Mouse (Mus musculus): ENCODE data around the gene Cadm4.
"Not testable (repeated sequence)": the region's sequence is repeated elsewhere in the genome, so short reads cannot be mapped to it uniquely, and the experiment has no call there.

Gene Cadm4

DNA sequence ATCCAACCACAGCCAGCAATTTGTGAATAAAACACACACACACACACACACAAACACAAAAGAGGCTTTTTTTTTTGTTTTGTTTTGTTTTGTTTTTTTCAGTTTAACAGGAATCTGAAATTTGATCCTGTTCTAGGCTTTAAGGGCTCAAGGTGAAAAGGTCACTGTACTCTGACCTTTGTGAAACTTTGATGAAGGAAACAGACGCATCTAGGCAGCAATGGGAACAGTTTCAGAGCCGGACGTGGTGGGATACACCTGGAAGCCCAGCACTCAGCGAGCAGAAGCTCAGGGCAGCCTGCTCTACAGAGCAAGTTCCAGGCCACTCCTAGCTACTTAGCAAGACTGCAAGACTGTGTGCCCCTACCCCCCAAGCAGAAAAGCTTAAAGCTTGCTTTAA, 23.0 kb downstream of the Cadm4 start:
- peak; percentile 40 for DNase-seq

DNA sequence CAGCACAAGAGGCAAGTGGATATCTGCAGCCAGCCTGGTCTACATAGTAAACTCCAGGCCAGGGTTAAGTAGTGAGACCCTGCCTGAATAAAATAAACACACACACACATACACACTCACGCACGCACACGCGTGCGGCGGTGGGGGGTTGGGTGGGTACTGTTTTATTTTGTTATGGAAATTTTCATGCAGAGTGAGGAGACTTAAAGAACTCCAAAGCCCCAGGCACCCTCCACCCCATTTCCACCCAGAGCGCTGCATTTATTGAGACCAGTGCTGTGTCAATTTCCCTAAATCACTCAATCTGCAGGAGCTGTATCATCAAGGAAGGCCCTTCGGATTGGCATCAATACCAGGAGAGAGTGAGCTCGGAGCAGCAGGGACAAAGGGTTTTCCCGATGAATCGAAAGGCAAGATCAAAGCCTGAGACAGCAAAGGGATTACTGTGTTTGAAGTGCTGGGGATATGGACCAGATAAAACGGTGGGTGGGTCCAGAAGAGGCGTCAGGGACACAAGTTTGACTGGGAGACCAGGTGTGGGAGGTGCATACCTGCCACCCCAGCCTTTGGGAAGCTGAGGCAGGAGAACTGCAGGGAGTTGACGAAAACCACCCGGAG, 23.7 kb downstream of the Cadm4 start:
- no peak for DNase-seq

DNA sequence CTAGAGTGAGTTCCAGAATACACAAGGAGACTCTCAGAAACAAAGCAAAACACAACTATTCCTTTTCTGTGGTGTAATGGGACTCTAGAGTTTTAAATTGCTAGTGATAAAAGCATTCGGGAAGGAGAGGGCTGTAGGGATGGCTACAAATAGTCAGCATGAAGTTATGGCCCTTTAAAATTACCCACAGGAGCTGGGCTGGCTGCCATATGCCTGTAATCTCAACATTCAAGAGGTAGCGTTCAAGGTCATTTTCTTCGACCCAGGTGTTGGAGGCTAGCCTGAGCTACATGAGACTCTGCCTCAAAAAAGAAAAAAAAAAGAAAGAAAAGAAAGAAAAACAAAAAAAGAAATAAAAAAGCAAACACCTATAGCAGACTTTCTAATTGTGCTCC, 24.2 kb downstream of the Cadm4 start:
- DNase-seq: no peak

DNA sequence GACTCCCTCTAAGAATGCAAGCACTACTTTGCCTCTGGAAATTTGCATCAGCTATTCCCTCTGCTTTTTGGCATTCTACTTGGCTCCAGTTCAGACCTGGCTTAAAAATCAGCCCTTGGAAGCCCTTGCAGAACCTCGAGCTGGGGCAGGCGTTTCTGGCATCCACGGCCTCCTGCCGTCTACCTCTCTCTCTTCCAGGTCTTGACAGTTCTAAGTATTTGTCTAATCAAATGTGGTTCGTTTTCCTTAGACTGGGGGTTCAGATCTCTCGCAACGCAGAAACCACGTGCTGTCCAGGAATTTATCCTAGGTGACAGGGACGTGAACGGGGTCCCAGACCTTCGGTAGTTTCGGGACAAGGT, 24.6 kb downstream of the Cadm4 start:
- no peak for DNase-seq

DNA sequence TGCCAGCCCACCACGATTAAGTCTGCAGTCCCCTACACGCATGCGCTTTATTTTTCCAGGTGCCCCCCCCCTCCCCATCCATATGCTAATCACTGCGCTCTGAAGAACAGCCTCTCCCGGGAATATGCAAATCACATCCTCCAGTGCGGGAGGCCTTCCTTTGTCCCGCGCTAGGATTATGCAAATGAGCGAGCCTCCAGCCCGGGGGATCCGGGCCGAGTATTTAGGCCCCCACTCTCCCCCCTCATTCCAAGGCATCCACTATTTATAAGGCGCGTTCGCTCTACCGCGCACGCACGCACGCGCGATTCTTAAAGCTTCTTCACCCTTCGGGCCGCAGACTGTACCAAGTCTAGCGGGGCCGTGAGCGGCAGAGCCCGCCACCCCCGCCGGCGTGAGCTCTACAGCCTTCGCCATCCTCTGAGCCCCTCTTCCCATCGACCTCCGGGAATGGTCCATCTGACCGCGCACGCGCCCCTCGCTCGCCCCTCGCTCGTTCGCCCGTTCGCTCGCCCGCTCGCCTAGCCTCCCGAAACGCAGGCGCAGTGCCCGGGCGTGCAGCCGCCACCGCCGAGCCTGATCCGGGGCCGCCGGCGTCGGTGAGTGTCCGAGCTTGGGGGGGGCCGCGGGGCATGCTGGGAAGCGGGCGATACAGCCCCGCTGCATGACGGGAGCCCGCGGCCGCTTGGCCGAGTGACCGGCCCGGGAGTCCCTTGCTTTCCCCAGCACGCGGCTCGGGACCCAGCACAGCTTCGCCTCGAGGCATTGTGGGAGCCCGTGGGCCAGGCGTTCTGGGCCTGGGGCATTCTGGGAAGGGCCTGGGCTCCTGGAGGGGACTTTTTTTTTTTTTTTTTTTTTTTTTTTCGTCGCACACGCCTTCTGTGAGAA, 25.3 kb downstream of the Cadm4 start, which contains the start of gene Zfp428:
Zfp428 (plus strand) TSS at position 169 of the 888 bp plus-strand sequence.
- peak; percentile 95 for DNase-seq

DNA sequence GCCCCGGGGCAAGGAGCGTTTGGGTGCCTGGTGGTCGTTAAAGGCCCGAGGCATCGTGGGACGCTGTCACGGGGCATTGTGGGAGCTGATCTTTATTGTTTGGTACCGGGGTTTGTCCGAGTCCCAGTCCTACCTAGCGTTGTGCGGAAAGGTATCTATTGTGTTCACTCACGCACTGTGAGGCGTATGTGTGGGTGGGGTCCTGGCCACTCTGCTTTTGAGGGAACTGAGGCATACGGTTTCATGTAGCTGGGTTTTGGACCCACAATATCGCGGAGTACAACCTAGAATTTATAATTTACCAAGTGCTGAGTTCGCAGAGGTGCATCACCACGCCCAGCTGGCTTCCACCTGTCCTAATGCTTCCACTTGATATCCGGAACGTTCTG, 25.9 kb downstream of the Cadm4 start:
- DNase-seq: no peak

DNA sequence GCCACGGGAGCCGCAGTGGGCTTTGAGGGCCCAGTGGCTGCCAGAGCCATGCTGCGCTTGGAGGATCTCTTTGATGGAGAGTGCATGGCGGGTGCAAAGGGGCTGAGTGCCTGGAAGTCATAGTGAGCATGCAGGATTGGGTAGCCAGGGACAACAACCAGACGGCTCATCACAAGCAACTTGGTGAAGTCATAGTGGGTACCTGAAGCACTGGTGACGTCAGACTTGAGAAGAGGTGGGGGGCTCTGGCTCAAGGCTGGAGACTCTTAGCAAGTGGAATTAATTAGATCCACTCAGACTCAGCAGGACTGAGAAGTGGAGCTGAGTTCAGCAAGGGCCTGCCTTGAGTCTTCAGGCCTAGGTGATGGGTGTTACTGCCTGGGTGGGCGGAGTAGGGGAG, 30.5 kb downstream of the Cadm4 start, which contains the start of gene AC161166.1:
AC161166.1 (minus strand) TSS at position 101 of the 400 bp plus-strand sequence.
- DNase-seq: no peak

DNA sequence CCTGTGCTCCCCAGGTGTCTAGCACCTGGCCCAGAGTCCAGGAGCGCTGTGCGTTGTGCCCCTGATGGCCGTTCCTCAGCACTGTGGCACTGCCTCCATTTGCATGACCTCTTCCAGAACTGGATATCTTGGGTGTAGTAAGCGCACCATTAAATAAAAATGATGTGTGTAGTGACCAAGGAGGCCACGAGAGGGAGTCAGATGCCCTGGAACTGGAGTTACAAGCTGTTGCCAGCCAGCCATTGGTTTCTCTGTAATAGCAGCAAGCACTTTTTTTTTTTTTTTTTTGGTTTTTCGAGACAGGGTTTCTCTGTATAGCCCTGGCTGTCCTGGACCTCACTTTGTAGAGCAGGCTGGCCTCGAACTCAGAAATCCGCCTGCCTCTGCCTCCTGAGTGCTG, 34.5 kb downstream of the Cadm4 start:
- not testable (repeated sequence) for DNase-seq

DNA sequence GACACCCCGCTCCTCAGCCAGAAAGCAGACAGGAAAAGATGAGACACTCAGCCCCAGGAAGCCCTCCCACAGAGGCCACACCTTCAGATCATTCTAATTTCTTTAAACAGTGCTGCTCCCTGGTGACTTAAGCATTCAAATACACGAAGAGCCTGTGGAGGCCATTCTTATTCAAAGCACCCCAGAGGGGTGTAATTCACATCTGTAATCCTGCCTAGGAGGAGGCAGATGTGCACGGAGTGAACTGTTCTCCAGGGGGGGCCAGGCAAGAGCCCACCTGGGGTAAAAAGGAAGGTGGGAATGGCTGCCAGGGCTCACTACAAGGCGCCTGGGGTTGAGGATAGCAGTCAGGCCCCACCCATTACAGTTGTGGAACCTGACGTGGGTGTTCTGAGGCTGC, 35.3 kb downstream of the Cadm4 start:
- no peak for DNase-seq

DNA sequence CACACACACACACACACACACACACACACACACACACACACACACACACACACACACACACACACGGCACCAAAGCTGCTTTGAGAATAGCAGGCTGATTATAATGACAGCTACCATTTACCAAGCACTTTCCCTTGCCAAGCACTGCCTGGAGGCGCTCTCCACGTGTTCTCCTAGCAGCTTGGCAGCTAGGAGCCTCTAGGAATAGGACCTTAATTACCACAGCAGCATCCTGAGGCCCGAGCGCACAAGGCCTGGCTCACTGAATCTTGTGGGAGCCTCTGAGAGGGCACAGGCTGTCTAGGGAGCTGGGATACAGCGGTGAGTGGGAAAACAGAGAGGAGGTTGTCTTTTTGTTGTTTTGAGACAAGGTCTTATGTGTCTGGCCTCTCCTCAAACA, 35.8 kb downstream of the Cadm4 start:
- no peak for DNase-seq

DNA sequence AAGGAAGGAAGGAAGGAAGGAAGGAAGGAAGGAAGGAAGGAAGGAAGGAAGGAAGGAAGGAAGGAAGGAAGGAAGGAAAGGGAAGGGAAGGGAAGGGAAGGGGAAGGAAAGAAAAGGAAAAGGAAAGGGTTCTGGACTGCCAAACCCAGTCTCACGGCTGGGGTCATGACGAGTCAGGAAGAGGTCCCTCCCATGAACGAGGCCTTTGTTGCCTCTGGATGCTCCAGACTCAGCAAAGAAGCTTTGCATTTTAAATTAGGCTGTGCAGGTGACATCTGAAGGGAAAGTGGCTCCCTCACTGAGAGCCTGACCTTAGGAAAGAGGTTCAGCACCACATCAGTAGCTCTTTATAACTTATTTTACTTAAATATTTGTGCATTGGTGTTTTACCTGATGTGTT, 37.3 kb downstream of the Cadm4 start:
- DNase-seq: no peak

DNA sequence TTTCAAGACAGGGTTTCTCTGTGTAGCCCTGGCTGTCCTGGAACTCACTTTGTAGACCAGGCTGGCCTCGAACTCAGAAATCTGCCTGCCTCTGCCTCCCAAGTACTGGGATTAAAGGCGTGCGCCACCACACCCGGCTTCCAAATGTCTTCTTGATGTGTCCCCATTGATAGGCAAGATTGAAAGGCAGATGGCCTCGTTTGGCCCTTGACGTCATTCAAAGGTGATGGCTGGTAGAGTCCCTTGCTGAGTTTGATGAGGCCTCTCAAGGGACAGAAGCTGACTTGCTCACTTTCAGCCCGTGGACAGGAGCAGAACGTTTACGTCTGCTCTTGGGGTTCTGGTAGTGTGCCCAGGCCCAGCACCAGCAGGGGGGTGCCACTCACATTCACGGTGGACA, 38.2 kb downstream of the Cadm4 start:
- DNase-seq: not testable (repeated sequence)

DNA sequence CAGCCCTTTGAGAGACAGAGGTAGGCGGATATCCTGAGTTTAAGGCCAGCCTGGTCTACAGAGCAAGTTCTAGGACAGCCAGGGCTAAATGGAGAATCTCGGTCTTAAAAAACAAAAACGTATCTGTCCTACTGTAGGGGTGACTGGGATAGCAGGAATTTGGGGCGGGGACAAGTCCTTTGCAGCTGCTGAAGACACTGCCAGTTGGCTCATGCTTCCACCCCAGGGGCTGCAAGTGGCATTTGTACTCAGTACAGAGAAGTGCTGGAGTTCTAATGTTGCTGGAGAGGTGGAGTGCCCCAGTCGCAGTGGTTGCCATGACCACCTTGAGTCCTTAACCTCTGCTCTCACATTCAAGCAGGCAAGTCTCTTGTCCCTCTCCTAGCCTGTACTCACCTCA, 41.0 kb downstream of the Cadm4 start:
- no peak for DNase-seq

DNA sequence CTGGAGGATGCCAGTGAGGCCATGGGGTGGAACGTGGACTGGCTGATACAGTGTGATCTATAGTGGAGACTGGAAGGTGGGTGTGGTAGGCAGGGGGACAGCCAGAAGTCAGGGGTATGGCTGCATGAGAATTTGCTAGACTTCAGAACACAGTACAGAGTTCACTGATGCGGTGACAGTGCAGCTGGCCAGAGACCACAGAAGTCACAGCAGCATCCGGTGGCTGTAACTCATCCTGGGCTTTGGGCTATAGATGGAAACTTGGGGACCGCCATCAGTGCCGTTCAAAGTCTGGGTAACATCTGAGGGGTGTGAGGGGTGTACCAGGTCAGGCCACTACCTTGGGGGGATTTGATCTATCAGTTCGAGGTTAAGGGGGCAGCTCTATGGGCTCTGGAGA, 41.9 kb downstream of the Cadm4 start:
- DNase-seq: no peak

DNA sequence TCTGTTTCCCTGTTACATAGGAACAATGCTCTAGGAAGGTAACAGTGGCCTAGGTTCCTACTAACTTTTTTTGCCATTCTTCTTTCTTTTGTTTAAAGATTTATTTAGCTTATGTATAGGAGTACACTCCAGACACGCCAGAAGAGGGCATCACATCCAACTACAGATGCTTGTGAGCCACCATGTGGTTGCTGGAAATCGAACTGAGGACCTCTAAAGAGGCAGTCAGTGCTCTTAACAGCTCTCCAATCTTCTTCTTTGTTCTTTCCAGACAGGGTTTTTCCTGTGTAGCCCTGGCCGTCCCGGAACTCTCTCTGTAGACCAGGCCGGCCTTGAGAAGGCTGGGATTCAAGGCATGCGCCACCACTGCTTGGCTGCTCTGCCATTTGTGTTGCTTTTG, 43.2 kb downstream of the Cadm4 start:
- DNase-seq: no peak

DNA sequence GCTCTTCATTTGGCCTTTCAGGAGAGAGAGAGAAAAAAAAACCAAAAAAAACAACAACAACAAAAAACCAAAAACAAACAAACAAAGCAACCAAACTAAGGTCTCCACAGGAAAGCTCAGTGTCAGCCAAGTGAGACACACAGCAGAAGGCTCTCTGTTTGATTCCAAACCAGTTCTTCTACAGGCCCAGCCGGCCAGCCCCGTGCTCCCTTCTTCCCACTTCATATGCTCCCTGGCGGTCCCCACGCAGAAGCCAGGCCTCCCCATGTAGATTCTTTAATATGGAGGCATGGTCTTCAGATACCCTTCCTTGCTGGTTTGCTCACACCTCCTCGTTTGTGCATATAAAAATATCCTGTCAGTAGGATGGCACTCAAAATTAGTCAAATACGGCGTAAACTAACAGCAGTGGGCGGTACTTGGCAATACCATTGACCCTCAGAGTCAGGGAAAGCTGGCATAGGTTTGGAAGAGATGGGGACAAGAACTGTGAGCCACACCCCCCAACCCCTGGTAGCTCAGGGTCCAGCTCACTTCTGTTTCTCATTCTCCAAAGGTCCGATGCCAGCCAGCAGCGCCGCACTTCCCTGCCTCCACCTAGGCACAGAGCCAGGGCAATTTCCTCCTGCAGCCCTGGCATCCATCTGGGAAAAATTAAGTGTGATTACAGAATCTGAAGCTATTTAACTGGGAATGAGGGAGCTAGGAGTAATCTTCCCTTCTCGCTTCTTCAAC, 44.0 kb downstream of the Cadm4 start:
- no peak for DNase-seq

DNA sequence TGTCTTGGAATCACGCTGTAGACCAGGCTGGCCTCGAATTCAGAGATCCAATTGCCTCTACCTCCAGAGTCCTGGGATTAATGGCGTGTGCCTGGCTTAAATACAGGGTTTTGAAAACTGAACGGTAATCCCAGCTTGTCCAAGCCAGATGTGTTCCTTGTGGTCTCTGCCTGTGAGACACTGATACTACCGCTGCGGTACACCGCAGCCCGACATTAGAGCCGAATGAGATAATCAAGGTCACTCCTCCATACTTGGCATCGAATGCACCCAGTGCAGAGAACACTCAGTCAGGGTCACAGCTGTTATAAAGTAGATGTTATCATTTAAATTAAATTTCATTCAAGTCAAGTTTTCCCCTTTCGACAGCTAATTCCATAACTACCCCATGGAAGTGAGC, 47.0 kb downstream of the Cadm4 start:
- DNase-seq: no peak

DNA sequence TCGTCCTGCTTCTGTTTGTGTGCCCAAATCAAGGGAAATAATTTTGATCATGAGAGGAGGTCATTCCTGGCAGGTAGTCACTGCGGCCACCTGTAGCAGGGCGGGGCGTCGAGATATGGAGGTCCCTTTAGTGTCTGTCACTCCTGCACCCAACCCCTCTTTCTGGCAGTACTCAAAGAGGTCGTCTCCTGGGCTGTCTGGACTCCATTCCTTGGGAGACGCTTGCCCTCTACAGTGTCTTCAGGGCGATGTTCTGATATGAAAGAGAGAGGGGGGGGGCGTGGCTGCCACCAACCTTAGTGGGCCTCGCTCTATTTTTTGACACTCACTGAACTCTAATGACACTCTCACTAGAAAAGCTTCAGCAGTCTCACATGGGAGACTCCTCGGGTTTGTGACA, 47.8 kb downstream of the Cadm4 start:
- DNase-seq: no peak

DNA sequence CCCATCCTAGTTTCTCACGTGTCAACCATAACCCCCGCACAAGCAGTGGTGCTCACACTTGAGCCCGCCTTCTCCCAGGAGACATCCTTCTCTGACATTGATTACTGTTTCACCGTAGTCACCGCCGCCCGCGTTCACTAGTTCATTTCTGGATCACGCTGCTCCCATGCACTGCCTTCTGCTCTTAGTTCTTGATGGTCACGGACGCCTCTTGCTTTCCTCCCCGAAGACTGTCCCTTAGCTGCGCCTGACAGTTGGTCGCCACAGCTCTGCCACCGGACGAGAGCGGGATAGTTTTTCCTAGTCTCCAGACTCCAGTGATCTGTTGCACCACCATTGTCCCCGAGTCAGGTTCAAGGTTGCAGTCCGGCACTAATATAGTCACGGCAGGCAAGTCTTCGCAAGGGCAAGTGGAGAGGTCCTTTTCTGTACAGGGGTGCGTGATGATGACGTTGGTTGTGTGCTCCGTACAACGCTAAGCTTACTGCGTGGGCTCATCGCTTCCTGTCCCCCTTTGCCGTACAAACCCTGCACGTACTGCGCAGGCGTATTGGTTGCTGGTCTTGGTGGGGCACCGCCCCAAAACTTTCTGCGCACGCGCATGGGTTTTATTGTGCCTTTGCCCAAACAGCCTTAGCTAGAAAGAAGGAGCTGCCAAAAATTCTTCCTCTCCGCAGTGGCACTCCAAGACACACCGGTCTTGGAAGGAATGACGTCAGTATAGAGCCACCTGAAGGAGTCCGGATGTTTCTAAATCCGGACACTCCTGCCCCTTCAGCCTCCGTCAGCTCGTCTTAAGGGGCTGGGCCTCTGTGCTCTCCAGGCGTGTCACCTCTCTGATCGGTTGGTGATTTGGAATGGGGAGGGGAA, 48.5 kb downstream of the Cadm4 start, which contains the start of gene Irgq:
Irgq (plus strand) TSS at position 628 of the 870 bp plus-strand sequence.
- peak; percentile 99 for DNase-seq

DNA sequence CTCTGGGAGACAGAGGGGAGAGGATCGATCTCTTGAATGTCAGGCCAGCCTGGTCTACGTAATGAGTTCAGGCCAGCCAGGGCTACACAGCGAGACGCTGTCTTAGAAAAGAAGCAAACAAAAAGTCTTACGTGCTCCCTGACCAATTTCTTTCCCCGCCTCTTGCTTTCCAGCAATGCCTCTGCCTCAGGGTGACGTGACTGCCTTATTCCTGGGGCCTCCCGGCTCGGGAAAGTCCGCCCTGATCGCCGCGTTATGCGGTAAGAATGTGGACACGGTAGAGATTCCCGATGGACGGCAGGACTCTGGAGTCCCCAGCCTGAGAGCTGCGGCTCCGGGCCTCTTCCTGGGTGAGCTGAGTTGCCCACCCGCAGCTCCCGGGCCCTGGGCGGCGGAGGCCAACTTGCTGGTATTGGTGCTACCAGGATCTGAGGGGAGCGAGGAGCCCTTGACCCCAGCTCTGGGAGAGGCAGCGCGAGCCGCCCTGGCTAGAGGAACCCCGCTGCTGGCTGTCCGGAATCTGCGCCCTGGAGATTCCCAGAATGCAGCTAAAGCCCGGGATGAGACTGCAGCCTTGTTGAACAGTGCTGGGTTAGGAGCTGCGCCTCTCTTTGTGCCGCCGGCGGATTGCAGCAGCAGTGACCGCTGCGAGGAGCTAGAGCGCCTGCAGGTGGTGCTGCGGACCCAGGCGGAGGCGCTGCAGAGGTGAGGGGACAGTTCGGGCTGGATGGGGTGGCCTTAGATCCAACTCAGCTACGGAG, 49.6 kb downstream of the Cadm4 start:
- DNase-seq: peak; percentile 90

DNA sequence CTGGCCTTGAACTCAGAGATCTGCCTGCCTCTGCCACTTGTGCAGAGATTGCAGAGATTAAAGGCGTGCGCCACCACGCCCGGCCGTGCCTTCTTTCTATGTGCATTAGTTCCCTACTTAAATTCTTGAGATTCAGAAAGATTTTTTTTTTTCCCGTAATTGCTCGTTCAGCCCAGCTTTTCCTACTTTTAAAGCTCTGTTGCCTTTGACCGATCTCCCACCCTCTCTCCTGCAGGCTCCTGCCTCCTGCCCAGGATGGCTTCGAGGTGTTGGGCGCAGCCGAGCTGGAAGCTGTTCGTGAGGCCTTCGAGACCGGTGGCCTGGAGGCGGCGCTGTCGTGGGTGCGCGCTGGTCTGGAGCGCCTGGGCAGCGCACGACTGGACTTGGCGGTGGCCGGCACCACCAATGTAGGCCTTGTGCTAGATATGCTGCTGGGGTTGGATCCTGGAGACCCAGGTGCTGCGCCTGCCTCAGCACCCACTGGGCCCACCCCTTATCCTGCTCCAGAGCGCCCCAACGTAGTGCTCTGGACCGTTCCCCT, 51.3 kb downstream of the Cadm4 start:
- peak; percentile 24 for DNase-seq

DNA sequence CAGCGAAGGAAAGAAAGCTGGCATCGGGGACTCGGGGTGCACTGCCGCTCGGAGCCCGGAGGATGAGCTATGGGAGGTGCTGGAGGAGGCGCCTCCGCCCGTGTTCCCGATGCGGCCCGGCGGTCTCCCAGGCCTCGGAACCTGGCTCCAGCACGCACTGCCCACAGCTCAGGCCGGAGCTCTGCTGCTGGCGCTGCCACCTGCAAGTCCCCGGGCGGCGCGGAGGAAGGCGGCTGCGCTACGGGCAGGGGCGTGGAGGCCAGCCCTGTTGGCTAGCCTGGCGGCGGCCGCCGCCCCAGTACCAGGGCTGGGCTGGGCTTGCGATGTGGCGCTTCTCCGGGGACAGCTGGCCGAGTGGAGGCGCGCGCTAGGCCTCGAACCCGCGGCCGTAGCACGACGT, 52.0 kb downstream of the Cadm4 start:
- DNase-seq: no peak
